9 mouse cellular contexts compared by ENCODE assay signal in genomic region chr13:111867261-111867660, GRCm38 (mm10). TPM values are rescaled to one million over a fixed set of nuclear protein-coding genes. Genes with fewer than 3 reads are reported as not detected.
DNase-seq lines count a peak whose midpoint lies in the region; ATAC-seq and TF ChIP-seq lines count a peak whose summit lies in the region.
"Had no signal": no experiment of that assay in that cellular context is flagged by ENCODE, and none has a peak within 500 bp of the region (broad histone marks: within the 10 kb centered on the region; RNA-seq: fewer than 3 reads in every experiment).

No protein-coding gene starts in this region.

- H3K4me1 ChIP-seq in embryonic facial prominence, embryonic 12.5 days, result peaks cover 23% of the 10 kb centered on the region
- H3K4me1 ChIP-seq in embryonic facial prominence, embryonic 10.5 days, result peaks cover 30% of the 10 kb centered on the region
- peaks cover 19% of the 10 kb centered on the region for H3K4me1 ChIP-seq in kidney, embryonic 14.5 days (ENCODE audit: control insufficient read depth, insufficient read depth, low read length)
- peaks cover 13 to 37% of the 10 kb centered on the region in 2 experiments for H3K4me1 ChIP-seq in liver, embryonic 14.5 days (replicated peaks; ENCODE audit: control insufficient read depth in 2 of 2, insufficient read depth in 2 of 2, low read length in 1 of 2)
- H3K4me1 ChIP-seq in cerebellum, adult 2 months (ENCODE audit: control insufficient read depth, insufficient read depth, low read length), result peaks cover 7% of the 10 kb centered on the region

- no peaks in the 10 kb centered on the region for H3K9me3 ChIP-seq in embryonic facial prominence, embryonic 12.5 days
- H3K9me3 ChIP-seq in embryonic facial prominence, embryonic 10.5 days, result no peaks in the 10 kb centered on the region
- H3K9me3 ChIP-seq in kidney, embryonic 14.5 days (ENCODE audit: control insufficient read depth, low read length), result no peaks in the 10 kb centered on the region
- no peaks in the 10 kb centered on the region for H3K9me3 ChIP-seq in liver, embryonic 14.5 days (ENCODE audit: control insufficient read depth, low read length)

- no peaks in the 10 kb centered on the region for H3K36me3 ChIP-seq in embryonic facial prominence, embryonic 12.5 days
- H3K36me3 ChIP-seq in embryonic facial prominence, embryonic 10.5 days (replicated peaks), result no peaks in the 10 kb centered on the region
- H3K36me3 ChIP-seq in kidney, embryonic 14.5 days (ENCODE audit: control insufficient read depth, insufficient read depth, low read length), result no peaks in the 10 kb centered on the region
- no peaks in the 10 kb centered on the region for H3K36me3 ChIP-seq in liver, embryonic 14.5 days (replicated peaks; ENCODE audit: control insufficient read depth, insufficient read depth, low read depth)

- peak overlapping the region; percentile 90; the same call in 1 of the 2 replicates for H3K27ac ChIP-seq in embryonic facial prominence, embryonic 12.5 days
- no peak overlapping the region; the same call in 1 of the 2 replicates for H3K27ac ChIP-seq in embryonic facial prominence, embryonic 10.5 days (replicated peaks)
- H3K27ac ChIP-seq in kidney, embryonic 14.5 days (ENCODE audit: low read depth, low read length), result peak overlapping the region; percentile 90; the same call in 1 of the 2 replicates
- H3K27ac ChIP-seq in liver, embryonic 14.5 days, result no peak overlapping the region
- no peak overlapping the region for H3K27ac ChIP-seq in cerebellum, adult 2 months (ENCODE audit: insufficient read depth, low read length)

- no peak for TF ChIP-seq CTCF in liver, embryonic 14.5 days (IDR thresholded peaks at IDR 0.05; ENCODE audit: low read depth)
- no peak for TF ChIP-seq CTCF in cerebellum, adult 2 months (IDR thresholded peaks at IDR 0.05; ENCODE audit: borderline replicate concordance, insufficient read depth, low read depth, low read length)

- TF ChIP-seq EP300 in liver, embryonic 14.5 days (IDR thresholded peaks at IDR 0.05; ENCODE audit: low read depth), result no peak

- DNase-seq in embryonic facial prominence, embryonic 10.5 days (ENCODE audit: low spot score), result no peak
- no peak for DNase-seq in kidney, postnatal 36 days
- peak; percentile 23 for DNase-seq in T-cell, adult 2 months (ENCODE audit: low spot score)
- DNase-seq in liver, embryonic 14.5 days (ENCODE audit: low read depth in 3 of 3, low spot score in 3 of 3), result no peak
- no peak for DNase-seq in cerebellum, adult 2 months
- DNase-seq in yolk sac, embryonic 10.5 days (ENCODE audit: low spot score), result no peak
- DNase-seq: cerebellum, adult 9-10 months had no signal

- ATAC-seq in embryonic facial prominence, embryonic 12.5 days (ENCODE audit: insufficient number of reproducible peaks, insufficient read depth, low FRiP score, low TSS enrichment), result no peak
- no peak for ATAC-seq in kidney, embryonic 14.5 days (ENCODE audit: low FRiP score, low TSS enrichment)
- no peak for ATAC-seq in liver, embryonic 14.5 days (ENCODE audit: insufficient read depth)

- no peak overlapping the region for H3K4me3 ChIP-seq in embryonic facial prominence, embryonic 12.5 days
- no peak overlapping the region for H3K4me3 ChIP-seq in embryonic facial prominence, embryonic 10.5 days
- H3K4me3 ChIP-seq in kidney, embryonic 14.5 days (ENCODE audit: low read length), result no peak overlapping the region
- H3K4me3 ChIP-seq in liver, embryonic 14.5 days (ENCODE audit: insufficient read depth in 1 of 2, low read depth in 2 of 2, low read length in 2 of 2), result no peak overlapping the region; a peak in 1 of 4 replicates
- no peak overlapping the region for H3K4me3 ChIP-seq in cerebellum, adult 2 months (replicated peaks; ENCODE audit: insufficient read depth, low read depth, low read length)

- TF ChIP-seq POLR2A in cerebellum, adult 2 months (IDR thresholded peaks at IDR 0.05; ENCODE audit: borderline replicate concordance, insufficient read depth, low read length), result no peak

- H3K27me3 ChIP-seq in embryonic facial prominence, embryonic 12.5 days, result no peaks in the 10 kb centered on the region
- H3K27me3 ChIP-seq in embryonic facial prominence, embryonic 10.5 days (replicated peaks; ENCODE audit: low read depth, poor library complexity, severe bottlenecking), result no peaks in the 10 kb centered on the region
- no peaks in the 10 kb centered on the region for H3K27me3 ChIP-seq in kidney, embryonic 14.5 days (ENCODE audit: control insufficient read depth, insufficient read depth, low read length)
- no peaks in the 10 kb centered on the region; the same call in 1 of the 2 replicates for H3K27me3 ChIP-seq in liver, embryonic 14.5 days (ENCODE audit: control insufficient read depth, insufficient read depth, low read length)
- H3K27me3 ChIP-seq in cerebellum, adult 2 months (ENCODE audit: control insufficient read depth, insufficient read depth, low read length), result no peaks in the 10 kb centered on the region

- WGBS in embryonic facial prominence, embryonic 12.5 days, result 88% methylated on average over 2 of the region's 2 CpGs
- WGBS in embryonic facial prominence, embryonic 10.5 days, result 94% methylated on average over 2 of the region's 2 CpGs
- WGBS in kidney, embryonic 14.5 days, result 89% methylated on average over 2 of the region's 2 CpGs
- WGBS in liver, embryonic 14.5 days (ENCODE audit: insufficient replicate concordance), result 64% methylated on average over 2 of the region's 2 CpGs
- WGBS in cerebellum, adult 2 months, result 93% methylated on average over 2 of the region's 2 CpGs

- no peak overlapping the region for H3K9ac ChIP-seq in embryonic facial prominence, embryonic 12.5 days
- no peak overlapping the region for H3K9ac ChIP-seq in kidney, embryonic 14.5 days (ENCODE audit: low read depth, low read length)
- no peak overlapping the region for H3K9ac ChIP-seq in liver, embryonic 14.5 days (replicated peaks)

- H3K4me2 ChIP-seq in embryonic facial prominence, embryonic 12.5 days (replicated peaks), result peak overlapping the region; percentile 46; the same call in 1 of the 2 replicates
- H3K4me2 ChIP-seq in kidney, embryonic 14.5 days (replicated peaks; ENCODE audit: low read depth, low read length), result no peak overlapping the region
- peak overlapping the region; percentile 51 for H3K4me2 ChIP-seq in liver, embryonic 14.5 days (ENCODE audit: low read depth)

RNA-seq across cellular contexts. Expression of gene Map3k1, which starts 58.5 kb away (rescaled TPM):
- 17.9 and 18.3 TPM in 2 replicates for polyA plus RNA-seq in embryonic facial prominence, embryonic 12.5 days (2016; fragmentation: Nextera tagmentation; extraction: Ambion mirVana)
- 15.7 and 16.1 TPM in 2 replicates for polyA plus RNA-seq in embryonic facial prominence, embryonic 10.5 days (2016; fragmentation: Nextera tagmentation; extraction: Ambion mirVana)
- polyA plus RNA-seq in kidney, embryonic 14.5 days (2014; fragmentation: Nextera tagmentation; extraction: Ambion mirVana), result 32.9 and 38.4 TPM in 2 replicates
- 3.8 and 5.9 TPM in 2 replicates for polyA plus RNA-seq in liver, embryonic 14.5 days (2012; rRNA removed)
- polyA plus RNA-seq in liver, embryonic 14.5 days (2014; fragmentation: Nextera tagmentation; extraction: Ambion mirVana), result 13.3 and 14.5 TPM in 2 replicates
- polyA plus RNA-seq in cerebellum, adult 2 months (2012; rRNA removed), result 12.3 and 13.6 TPM in 2 replicates

Comparison
In these comparisons a context has a peak if more than half of its experiments do, and no peak if none do; other contexts are left out.
1. H3K27ac ChIP-seq: peak in embryonic facial prominence, embryonic 12.5 days (single experiment) and kidney, embryonic 14.5 days (single experiment); none in embryonic facial prominence, embryonic 10.5 days (single experiment), liver, embryonic 14.5 days (single experiment) and cerebellum, adult 2 months (single experiment).